8 mouse cellular contexts compared by ENCODE assay signal in genomic region chr5:122898963-122899776, GRCm38 (mm10). TPM values are rescaled to one million over a fixed set of nuclear protein-coding genes. Genes with fewer than 3 reads are reported as not detected.
DNase-seq lines count a peak whose midpoint lies in the region; ATAC-seq and TF ChIP-seq lines count a peak whose summit lies in the region.

No protein-coding gene starts in this region.

- H3K27ac ChIP-seq in ES-E14 (ENCODE audit: insufficient read depth, low read depth, low read length, poor library complexity, severe bottlenecking), result no peak overlapping the region
- peak overlapping the region; percentile 91 for H3K27ac ChIP-seq in embryonic facial prominence, embryonic 14.5 days (replicated peaks; ENCODE audit: low read depth, low read length)
- peak overlapping the region; percentile 93 for H3K27ac ChIP-seq in hindbrain, embryonic 16.5 days (ENCODE audit: low read depth, low read length)
- H3K27ac ChIP-seq in lung, postnatal 0 days (ENCODE audit: low read length), result peak overlapping the region; percentile 74

- peak overlapping the region; percentile 88 for H3K4me2 ChIP-seq in embryonic facial prominence, embryonic 14.5 days (ENCODE audit: low read depth, low read length)
- H3K4me2 ChIP-seq in hindbrain, embryonic 16.5 days (ENCODE audit: low read length), result peak overlapping the region; percentile 83
- H3K4me2 ChIP-seq in lung, postnatal 0 days (replicated peaks; ENCODE audit: low read depth, low read length), result peak overlapping the region; percentile 98

- no peak for ATAC-seq in embryonic facial prominence, embryonic 14.5 days (ENCODE audit: low read depth)
- ATAC-seq in hindbrain, embryonic 16.5 days, result no peak
- ATAC-seq in lung, postnatal 0 days, result peak; percentile 7

- 1% methylated on average over 39 of the region's 45 CpGs for WGBS in embryonic facial prominence, embryonic 14.5 days
- 4% methylated on average over 37 of the region's 45 CpGs for WGBS in hindbrain, embryonic 16.5 days
- 2% methylated on average over 40 of the region's 45 CpGs for WGBS in lung, postnatal 0 days

- no peaks in the 10 kb centered on the region for H3K4me1 ChIP-seq in ES-E14 (ENCODE audit: control insufficient read depth in 2 of 2, insufficient read depth in 2 of 2, low read length in 2 of 2, poor library complexity in 1 of 2)
- H3K4me1 ChIP-seq in embryonic facial prominence, embryonic 14.5 days (ENCODE audit: control insufficient read depth, insufficient read depth, low read length), result peaks cover 14% of the 10 kb centered on the region
- H3K4me1 ChIP-seq in hindbrain, embryonic 16.5 days (ENCODE audit: control insufficient read depth, insufficient read depth, low read depth, low read length), result peaks cover 19% of the 10 kb centered on the region
- 0 out of 2 replicates have a peak, but pooled peaks cover 5% of the 10 kb centered on the region for H3K4me1 ChIP-seq in lung, postnatal 0 days (ENCODE audit: insufficient read depth, low read depth, low read length)

- TF ChIP-seq EP300 in lung, postnatal 0 days (IDR thresholded peaks at IDR 0.05), result no peak; the same call in 1 of the 2 replicates

- peak; percentile 25 for DNase-seq in cerebellum, adult 8-10 months
- no peak for DNase-seq in cerebellum, adult 9-10 months
- no peak for DNase-seq in ES-E14 (ENCODE audit: low read depth, low spot score)
- DNase-seq in embryonic facial prominence, embryonic 14.5 days (ENCODE audit: low spot score), result no peak
- DNase-seq in lung, postnatal 0 days (ENCODE audit: low spot score), result peak; percentile 28
- peak; percentile 48 to 50 for DNase-seq in spleen, postnatal 10 days (ENCODE audit: low spot score in 2 of 2)
- DNase-seq in layer of hippocampus, postnatal 36 days, result no peak

- no peaks in the 10 kb centered on the region for H3K36me3 ChIP-seq in ES-E14 (ENCODE audit: control insufficient read depth, insufficient read depth, low read length, poor library complexity, severe bottlenecking)
- H3K36me3 ChIP-seq in embryonic facial prominence, embryonic 14.5 days (ENCODE audit: control insufficient read depth, insufficient read depth, low read length), result no peaks in the 10 kb centered on the region
- no peaks in the 10 kb centered on the region for H3K36me3 ChIP-seq in hindbrain, embryonic 16.5 days (ENCODE audit: control insufficient read depth, insufficient read depth, low read length)
- no peaks in the 10 kb centered on the region for H3K36me3 ChIP-seq in lung, postnatal 0 days (ENCODE audit: insufficient read depth, low read length)

- no peaks in the 10 kb centered on the region for H3K27me3 ChIP-seq in embryonic facial prominence, embryonic 14.5 days (replicated peaks; ENCODE audit: control insufficient read depth, insufficient read depth, low read length)
- no peaks in the 10 kb centered on the region for H3K27me3 ChIP-seq in hindbrain, embryonic 16.5 days (replicated peaks; ENCODE audit: control insufficient read depth, insufficient read depth, low read length)
- no peaks in the 10 kb centered on the region for H3K27me3 ChIP-seq in lung, postnatal 0 days (replicated peaks; ENCODE audit: insufficient read depth, low read length)

- H3K9me3 ChIP-seq in ES-E14 (ENCODE audit: control insufficient read depth, insufficient read depth, low read depth, low read length), result no peaks in the 10 kb centered on the region
- H3K9me3 ChIP-seq in embryonic facial prominence, embryonic 14.5 days (ENCODE audit: control insufficient read depth, low read length), result no peaks in the 10 kb centered on the region
- H3K9me3 ChIP-seq in hindbrain, embryonic 16.5 days (ENCODE audit: control insufficient read depth, low read length), result no peaks in the 10 kb centered on the region
- no peaks in the 10 kb centered on the region for H3K9me3 ChIP-seq in lung, postnatal 0 days (ENCODE audit: low read length)

- H3K4me3 ChIP-seq in ES-E14 (ENCODE audit: insufficient read depth in 1 of 2, low read depth in 1 of 2, low read length in 2 of 2, poor library complexity in 1 of 2, severe bottlenecking in 1 of 2), result peak overlapping the region; percentile 72 to 99
- peak overlapping the region; percentile 83 for H3K4me3 ChIP-seq in embryonic facial prominence, embryonic 14.5 days (ENCODE audit: low read depth, low read length)
- H3K4me3 ChIP-seq in hindbrain, embryonic 16.5 days (ENCODE audit: low read length), result peak overlapping the region; percentile 85
- peak overlapping the region; percentile 76 for H3K4me3 ChIP-seq in lung, postnatal 0 days (ENCODE audit: low read depth, low read length)

- peak overlapping the region; percentile 93 for H3K9ac ChIP-seq in ES-E14 (ENCODE audit: insufficient read depth, low read depth, low read length, poor library complexity, severe bottlenecking)
- H3K9ac ChIP-seq in embryonic facial prominence, embryonic 14.5 days (ENCODE audit: low read depth, low read length), result peak overlapping the region; percentile 91
- H3K9ac ChIP-seq in hindbrain, embryonic 16.5 days (ENCODE audit: low read depth, low read length), result peak overlapping the region; percentile 90
- H3K9ac ChIP-seq in lung, postnatal 0 days (replicated peaks; ENCODE audit: low read depth), result peak overlapping the region; percentile 56

- TF ChIP-seq CTCF in lung, postnatal 0 days (IDR thresholded peaks at IDR 0.05), result no peak

- in situ Hi-C loops in ES-E14 (cut with MboI; ENCODE audit: low sequenced_read_pairs in 2 of 2, unreplicated experiment in 2 of 2), result no loop called here

TF ChIP-seq in ES-E14, 5 proteins besides CTCF, POLR2A, EP300 and RAD21:
- TF ChIP-seq ZNF384 (IDR thresholded peaks at IDR 0.05; ENCODE audit: low read depth, low read length) (no peak), MAFK (IDR thresholded peaks at IDR 0.05; ENCODE audit: insufficient read depth, low read depth, low read length) (no peak), HCFC1 (IDR thresholded peaks at IDR 0.05; ENCODE audit: borderline replicate concordance, insufficient read depth, low read length) (no peak), CHD2 (IDR thresholded peaks at IDR 0.05; ENCODE audit: low read depth, low read length) (no peak), ZC3H11A (IDR thresholded peaks at IDR 0.05; ENCODE audit: borderline replicate concordance, low read depth, low read length) (no peak)
TF ChIP-seq in ES-E14: peak in this region for 0.

RNA-seq across cellular contexts. Expression of gene Rnf34, which starts 49.3 kb away (rescaled TPM):
- 22.0 and 26.1 TPM in 2 replicates for total RNA-seq in ES-E14 (2012; rRNA removed)
- 32.8 and 37.1 TPM in 2 replicates for polyA plus RNA-seq in embryonic facial prominence, embryonic 14.5 days (2014; fragmentation: Nextera tagmentation; extraction: Ambion mirVana)
- polyA plus RNA-seq in hindbrain, embryonic 16.5 days (2015; fragmentation: Nextera tagmentation; extraction: Ambion mirVana), result 46.5 and 52.2 TPM in 2 replicates
- polyA plus RNA-seq in lung, postnatal 0 days (2015; fragmentation: Nextera tagmentation; extraction: Ambion mirVana), result 24.3 and 24.7 TPM in 2 replicates
- total RNA-seq in layer of hippocampus, postnatal 36 days (2021), result 10 to 100 TPM; 57.7 to 58.8 TPM

Comparison
In these comparisons a context has a peak if more than half of its experiments do, and no peak if none do; other contexts are left out.
1. DNase-seq: peak in cerebellum, adult 8-10 months (single experiment), lung, postnatal 0 days (single experiment) and spleen, postnatal 10 days (2 of 2); none in cerebellum, adult 9-10 months (single experiment), ES-E14 (single experiment), embryonic facial prominence, embryonic 14.5 days (single experiment) and layer of hippocampus, postnatal 36 days (0 of 2).
2. Peak in every context shown above with its lines, with median percentiles within 50 percentile points of each other: H3K4me3 ChIP-seq, H3K9ac ChIP-seq and H3K4me2 ChIP-seq.